Mouse (Mus musculus): Measurements from ENCODE around the gene Prkag1.

- TF ChIP-seq GATA1 (IDR thresholded peaks at IDR 0.05; ENCODE audit: borderline replicate concordance, low read length) (no peak), FLI1 (IDR thresholded peaks at IDR 0.05; ENCODE audit: low read length) (no peak)
These were observed 63.1 kb downstream of the Prkag1 start for GRCm38 (mm10) chr15:98768259-98768658.
